Mouse (Mus musculus): ENCODE measurements around the gene Tmx2.

DNA sequence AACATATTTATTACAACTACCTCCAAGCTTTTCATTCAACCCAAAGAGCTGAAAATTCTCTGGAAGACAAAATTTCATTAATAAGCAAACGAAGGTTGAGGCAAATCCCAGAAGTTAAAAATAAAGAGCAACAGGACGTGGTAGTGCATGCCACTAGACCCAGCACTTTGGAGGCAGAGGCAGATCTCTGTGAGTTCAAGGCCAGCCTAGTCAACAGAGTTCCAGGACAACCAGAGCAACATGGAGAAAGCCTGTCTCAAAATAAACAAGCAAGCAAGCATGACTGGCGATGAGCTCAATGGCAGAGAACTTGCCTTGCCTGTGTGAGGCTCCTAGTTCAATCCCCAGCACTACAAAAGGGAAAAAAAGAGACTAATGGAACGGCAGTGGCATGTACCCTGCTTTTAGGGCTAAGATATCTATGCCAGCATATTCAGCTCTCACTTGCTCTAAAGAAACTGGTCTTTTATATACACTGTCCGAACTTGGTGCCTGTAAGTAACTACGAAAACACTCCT is 31.8 kb downstream of the Tmx2 start:
- TF ChIP-seq POLR2A (IDR thresholded peaks at IDR 0.05; ENCODE audit: borderline replicate concordance, control insufficient read depth, low read depth, low read length) = no peak
- no peak for TF ChIP-seq CTCF (IDR thresholded peaks at IDR 0.05; ENCODE audit: control insufficient read depth, insufficient read depth, low read length)

Measured in bone marrow, adult 2 months (tissue).